Mouse (Mus musculus) ES-Bruce4 (cell line): Measurements from ENCODE around the gene Timeless. TPM values are rescaled to one million over a fixed set of nuclear protein-coding genes. Genes with fewer than 3 reads are reported as not detected.

Experiments
- H3K27ac ChIP-seq: 2 replicates; pipeline ENCODE4 v1.5.1; 2012; ENCODE audit warnings: low read length, inconsistent platforms; ENCODE audit not compliant: insufficient read depth
- H3K27me3 ChIP-seq: 2 replicates; pipeline ENCODE4 v1.6.1; 2012; ENCODE audit warnings: mild to moderate bottlenecking, low read length, inconsistent platforms; ENCODE audit not compliant: control insufficient read depth, poor library complexity, insufficient read depth, severe bottlenecking
- H3K36me3 ChIP-seq: 2 replicates; pipeline ENCODE4 v1.6.1; 2012; ENCODE audit warnings: inconsistent platforms, mild to moderate bottlenecking, low read length, moderate library complexity; ENCODE audit not compliant: control insufficient read depth, poor library complexity, insufficient read depth, severe bottlenecking
- H3K4me1 ChIP-seq: one replicate; pipeline ENCODE4 v1.8.1; 2011; ENCODE audit warnings: low read length; ENCODE audit not compliant: control insufficient read depth, insufficient read depth
- H3K4me3 ChIP-seq: 2 replicates; pipeline ENCODE4 v1.5.1; 2011; ENCODE audit warnings: low read depth, mild to moderate bottlenecking, low read length
- H3K9ac ChIP-seq: 2 replicates; pipeline ENCODE4 v1.6.1; 2012; ENCODE audit warnings: low read depth, mild to moderate bottlenecking, inconsistent platforms; ENCODE audit not compliant: poor library complexity, severe bottlenecking
- H3K9me3 ChIP-seq: replicated peaks from 2 replicates; pipeline ENCODE4 v1.6.1; 2012; ENCODE audit warnings: mild to moderate bottlenecking, low read length, inconsistent platforms; ENCODE audit not compliant: control insufficient read depth, poor library complexity, insufficient read depth, severe bottlenecking
- CTCF ChIP-seq: IDR thresholded peaks from one replicate; pipeline ENCODE4 v1.8.1; 2011; ENCODE audit warnings: low read depth, low read length
- EP300 ChIP-seq: IDR thresholded peaks from 2 replicates; pipeline ENCODE4 v1.6.1; 2011; ENCODE audit warnings: low read depth, low read length; ENCODE audit not compliant: insufficient read depth
- POLR2A ChIP-seq: IDR thresholded peaks from one replicate; pipeline ENCODE4 v1.8.1; 2011; ENCODE audit warnings: low read length; ENCODE audit not compliant: insufficient read depth
- polyA plus RNA-seq: library from polyadenylated mRNA; stranded (reverse); fragments of >200 nt; gene quantifications from 2 replicates; pipeline ENCODE4 v1.2.4, GENCODE M21; 2011; ENCODE audit warnings: low read depth; ENCODE audit not compliant: missing spikeins, insufficient read depth, insufficient read length

Gene Timeless
- polyA plus RNA-seq, result 57.7 and 64.1 TPM in 2 replicates

- Histone ChIP-seq H3K4me3 (peak within 1 kb of the TSS; percentile 97), H3K36me3 (peaks cover 10% of the 10 kb centered on the region; the same call in 1 of the 2 replicates), H3K9ac (peak within 1 kb of the TSS; percentile 98), H3K27ac (peak within 1 kb of the TSS; percentile 91), H3K9me3 (no peaks in the 10 kb centered on the region), H3K4me1 (no peaks in the 10 kb centered on the region), H3K27me3 (no peaks in the 10 kb centered on the region)
- TF ChIP-seq EP300, result no peak
- TF ChIP-seq POLR2A, result peak; percentile 51
Observed at GRCm38 (mm10) chr10:128231697-128232419, at the start of gene Timeless. Gene Timeless, plus strand, starts transcription at chr10:128232065.

DNA sequence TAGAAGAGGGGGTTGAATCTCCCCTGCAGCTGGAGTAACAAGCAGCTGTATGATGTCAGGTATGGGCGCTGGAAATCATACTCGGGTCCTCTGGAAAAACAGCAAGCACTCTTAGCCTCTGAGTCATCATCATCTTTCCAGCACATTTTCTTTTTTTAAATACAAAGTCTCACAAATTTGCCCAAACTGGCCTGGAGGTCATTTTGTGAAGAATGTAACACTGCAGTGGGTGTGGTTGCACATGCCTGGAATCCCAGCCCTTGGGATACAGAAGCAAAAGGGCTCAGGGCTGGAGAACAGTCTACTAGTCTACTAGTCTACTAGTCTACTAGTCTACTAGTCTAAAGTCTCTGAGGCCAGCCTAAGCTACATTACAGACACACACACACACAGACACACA, 47.6 kb upstream of the Timeless start:
- no peaks in the 10 kb centered on the region for H3K27me3 ChIP-seq
- peaks cover 7% of the 10 kb centered on the region for H3K4me1 ChIP-seq
- no peaks in the 10 kb centered on the region for H3K9me3 ChIP-seq
- peak overlapping the region; percentile 71 for H3K27ac ChIP-seq
- no peaks in the 10 kb centered on the region for H3K36me3 ChIP-seq
- no peak overlapping the region for H3K4me3 ChIP-seq
- no peak overlapping the region for H3K9ac ChIP-seq
- TF ChIP-seq POLR2A (no peak), CTCF (no peak), EP300 (no peak)

- H3K4me1 ChIP-seq, result peaks cover 7% of the 10 kb centered on the region
- H3K27me3 ChIP-seq, result no peaks in the 10 kb centered on the region
- TF ChIP-seq CTCF (no peak), EP300 (no peak), POLR2A (no peak)
- H3K4me3 ChIP-seq, result peak overlapping the region; percentile 19; the same call in 1 of the 2 replicates
- peak overlapping the region; percentile 96 for H3K27ac ChIP-seq
- no peaks in the 10 kb centered on the region for H3K36me3 ChIP-seq
- peak overlapping the region; percentile 83 for H3K9ac ChIP-seq
- H3K9me3 ChIP-seq, result no peaks in the 10 kb centered on the region
Observed at GRCm38 (mm10) chr10:128185277-128185940, 46.5 kb upstream of the Timeless start.

- peak overlapping the region; percentile 83 for H3K9ac ChIP-seq
- peaks cover 7% of the 10 kb centered on the region for H3K4me1 ChIP-seq
- no peaks in the 10 kb centered on the region for H3K36me3 ChIP-seq
- peak; percentile 77 for TF ChIP-seq CTCF
- TF ChIP-seq POLR2A, result no peak
- H3K27me3 ChIP-seq, result no peaks in the 10 kb centered on the region
- H3K27ac ChIP-seq, result no peak overlapping the region; the same call in 1 of the 2 replicates
- H3K4me3 ChIP-seq, result no peak overlapping the region
- H3K9me3 ChIP-seq, result no peaks in the 10 kb centered on the region
Observed at GRCm38 (mm10) chr10:128185959-128186358, 45.9 kb upstream of the Timeless start.

GRCm38 (mm10) chr10:128187181-128187605, 44.7 kb upstream of the Timeless start:
- Histone ChIP-seq H3K9ac (0 out of 2 replicates have a peak overlapping the region, but pooled peaks have one; percentile 21), H3K9me3 (no peaks in the 10 kb centered on the region), H3K4me3 (no peak overlapping the region), H3K27me3 (no peaks in the 10 kb centered on the region), H3K4me1 (peaks cover 7% of the 10 kb centered on the region), H3K27ac (peak overlapping the region; percentile 100), H3K36me3 (no peaks in the 10 kb centered on the region)
- TF ChIP-seq EP300 (peak; percentile 76; the same call in 1 of the 2 replicates), POLR2A (peak; percentile 70), CTCF (no peak)

GRCm38 (mm10) chr10:128188242-128188877, 43.5 kb upstream of the Timeless start:
- H3K4me1 ChIP-seq, result peaks cover 8% of the 10 kb centered on the region
- H3K27ac ChIP-seq, result peak overlapping the region; percentile 100
- no peaks in the 10 kb centered on the region for H3K36me3 ChIP-seq
- no peak overlapping the region for H3K9ac ChIP-seq
- 0 out of 2 replicates have a peak, but pooled peaks have one; percentile 54 for TF ChIP-seq EP300
- no peak for TF ChIP-seq POLR2A
- TF ChIP-seq CTCF, result peak; percentile 14
- H3K27me3 ChIP-seq, result no peaks in the 10 kb centered on the region
- H3K9me3 ChIP-seq, result no peaks in the 10 kb centered on the region
- no peak overlapping the region for H3K4me3 ChIP-seq
